Mouse (Mus musculus): ENCODE measurements around the gene Adgrg6.
A peak's percentile ranks its signal among the peaks of the same experiment; 100 is the strongest.

Adgrg6 gene

GRCm38 (mm10) chr10:14365065-14365589 is 180.3 kb downstream of the Adgrg6 start:
- peak in 1 of 2 experiments; percentile 8 for DNase-seq

DNA sequence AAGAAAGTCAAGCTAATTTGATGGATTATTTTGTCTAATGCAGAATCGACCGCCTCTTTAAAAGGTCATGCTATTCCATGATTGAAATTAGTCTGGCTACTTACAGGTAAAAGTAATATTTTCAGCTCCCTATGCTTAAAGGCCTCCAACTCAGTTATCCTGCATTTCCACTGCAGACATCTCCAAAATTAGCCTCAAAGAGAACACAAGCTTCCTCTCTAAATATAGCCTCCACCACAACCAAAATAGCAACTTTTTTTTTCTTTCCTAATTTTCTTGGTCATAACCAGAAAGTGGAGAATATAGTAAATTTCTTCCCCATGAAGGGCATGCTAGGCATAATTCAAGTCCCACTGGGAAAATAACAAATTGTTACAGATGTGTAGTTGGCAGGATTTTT is 182.2 kb downstream of the Adgrg6 start:
- DNase-seq = no peak

- DNase-seq = no peak
These were observed 187.2 kb downstream of the Adgrg6 start for GRCm38 (mm10) chr10:14358271-14358670.

Data from cerebellum, postnatal 25 days (tissue).